Mouse (Mus musculus): ENCODE measurements around the gene Rras.

DNA sequence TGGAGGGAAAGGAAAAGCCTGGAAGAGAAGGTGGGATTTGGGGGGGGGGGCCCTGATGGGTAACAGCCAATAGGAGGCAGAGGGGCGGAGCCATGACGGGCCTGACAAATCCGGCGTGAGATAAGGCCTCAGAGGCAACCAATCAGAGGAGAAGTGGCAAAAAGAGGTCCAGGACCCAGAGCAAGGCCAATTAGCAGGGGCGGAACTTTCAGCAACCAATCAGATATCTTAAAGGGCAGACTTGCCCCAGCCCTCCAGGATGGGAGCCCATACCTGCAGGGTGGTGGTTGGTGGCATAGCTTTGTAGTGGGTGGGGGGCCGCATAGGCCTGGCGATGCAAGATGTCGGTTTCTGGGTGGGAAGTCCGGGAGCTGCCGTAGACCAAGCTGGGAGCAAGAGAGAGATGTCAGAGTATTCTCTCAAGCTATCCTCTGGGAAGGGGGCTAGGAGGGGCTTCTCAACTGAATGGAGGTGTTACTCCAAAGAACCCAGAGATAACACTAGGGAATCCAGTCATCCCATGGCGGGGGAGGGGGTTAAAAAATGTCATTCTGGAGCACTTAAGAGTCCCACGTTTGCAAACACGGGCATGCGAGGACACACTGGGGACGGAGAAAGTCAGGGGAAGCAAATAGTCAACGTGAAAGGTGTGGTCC lies 33.3 kb downstream of the Rras start:
- TF ChIP-seq CTCF (IDR thresholded peaks at IDR 0.05; ENCODE audit: low read depth, low read length) = no peak
- TF ChIP-seq GATA1 (IDR thresholded peaks at IDR 0.05; ENCODE audit: borderline replicate concordance, low read length) = no peak
- no peak for TF ChIP-seq POLR2AphosphoS5 (IDR thresholded peaks at IDR 0.05; ENCODE audit: insufficient replicate concordance, low read depth, low read length)
